ENCODE assay signal across 11 mouse cellular contexts in the genomic region with DNA sequence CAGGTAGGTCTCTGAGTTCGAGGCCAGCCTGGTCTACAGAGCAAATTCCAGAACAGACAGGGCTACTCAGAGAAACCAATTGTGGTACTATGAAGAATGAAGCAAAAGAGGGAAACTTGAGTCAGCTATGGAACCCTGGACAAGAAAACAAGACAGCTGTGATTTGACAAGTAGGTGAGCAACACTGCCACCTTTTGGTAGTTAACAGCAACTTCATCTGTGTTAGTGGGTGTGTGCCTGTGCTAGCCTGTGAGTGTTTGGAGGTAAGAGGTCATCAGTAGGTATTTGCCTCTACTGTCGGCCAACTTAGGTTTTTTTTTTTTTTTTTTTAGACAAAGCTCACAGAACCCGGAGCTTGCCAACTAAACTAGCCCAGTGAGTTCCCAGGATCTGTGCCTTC. TPM values are rescaled to one million over a fixed set of nuclear protein-coding genes. Genes with fewer than 3 reads are reported as not detected.
DNase-seq lines count a peak whose midpoint lies in the region; ATAC-seq and TF ChIP-seq lines count a peak whose summit lies in the region.
"Had no signal": no experiment of that assay in that cellular context is flagged by ENCODE, and none has a peak within 500 bp of the region (broad histone marks: within the 10 kb centered on the region; RNA-seq: fewer than 3 reads in every experiment).

No protein-coding gene starts in this region.

- no peaks in the 10 kb centered on the region for H3K27me3 ChIP-seq in intestine, postnatal 0 days (replicated peaks; ENCODE audit: control insufficient read depth, insufficient read depth, low read length)
- no peaks in the 10 kb centered on the region for H3K27me3 ChIP-seq in intestine, embryonic 16.5 days (replicated peaks; ENCODE audit: control insufficient read depth, insufficient read depth, low read length)

- H3K36me3 ChIP-seq in intestine, postnatal 0 days (ENCODE audit: control insufficient read depth, insufficient read depth), result no peaks in the 10 kb centered on the region
- no peaks in the 10 kb centered on the region for H3K36me3 ChIP-seq in intestine, embryonic 16.5 days (ENCODE audit: control insufficient read depth, insufficient read depth, low read length)

- H3K9me3 ChIP-seq in intestine, postnatal 0 days (ENCODE audit: control insufficient read depth), result no peaks in the 10 kb centered on the region
- no peaks in the 10 kb centered on the region for H3K9me3 ChIP-seq in intestine, embryonic 16.5 days (ENCODE audit: control insufficient read depth, low read length)
- H3K9me3 ChIP-seq: megakaryocyte, embryonic 14.5 days had no signal

- no peak overlapping the region for H3K4me2 ChIP-seq in intestine, postnatal 0 days (replicated peaks; ENCODE audit: low read depth)
- H3K4me2 ChIP-seq in intestine, embryonic 16.5 days (ENCODE audit: low read depth, low read length), result no peak overlapping the region

- ATAC-seq in intestine, postnatal 0 days, result no peak
- no peak for ATAC-seq in intestine, embryonic 16.5 days
- 0 out of 2 replicates have a peak, but pooled peaks have one; percentile 55 for ATAC-seq in erythroid progenitor cell, adult 5-6 weeks (replicated peaks; ENCODE audit: low FRiP score, poor library complexity, severe bottlenecking)

- no peak overlapping the region for H3K27ac ChIP-seq in intestine, postnatal 0 days (ENCODE audit: low read depth, low read length)
- no peak overlapping the region for H3K27ac ChIP-seq in intestine, embryonic 16.5 days (ENCODE audit: low read length)

- peak; percentile 81 for DNase-seq in 416B (ENCODE audit: low read depth)
- DNase-seq in NIH3T3 (ENCODE audit: low read depth), result peak; percentile 46
- no peak for DNase-seq in cerebellum, postnatal 36 days
- DNase-seq in layer of hippocampus, postnatal 36 days, result no peak
- DNase-seq in frontal cortex, postnatal 36 days (ENCODE audit: low spot score in 2 of 2), result no peak
- DNase-seq: adrenal gland, adult 8-10 months; kidney, postnatal 4 days had no signal

- 0 out of 2 replicates have a peak, but pooled peaks cover 6% of the 10 kb centered on the region for H3K4me1 ChIP-seq in intestine, postnatal 0 days (replicated peaks; ENCODE audit: control insufficient read depth, insufficient read depth, low read length)
- H3K4me1 ChIP-seq in intestine, embryonic 16.5 days (ENCODE audit: control insufficient read depth, insufficient read depth, low read length), result peaks cover 4% of the 10 kb centered on the region; the same call in 1 of the 2 replicates

- WGBS in intestine, postnatal 0 days, result 37% methylated on average over 3 of the region's 3 CpGs
- 31% methylated on average over 3 of the region's 3 CpGs for WGBS in intestine, embryonic 16.5 days

- H3K9ac ChIP-seq in intestine, postnatal 0 days (ENCODE audit: low read depth, low read length), result no peak overlapping the region
- no peak overlapping the region for H3K9ac ChIP-seq in intestine, embryonic 16.5 days (ENCODE audit: low read depth, low read length)

- H3K4me3 ChIP-seq in intestine, postnatal 0 days (ENCODE audit: low read depth, low read length), result no peak overlapping the region
- H3K4me3 ChIP-seq in intestine, embryonic 16.5 days (ENCODE audit: low read length), result no peak overlapping the region
- H3K4me3 ChIP-seq: megakaryocyte, embryonic 14.5 days had no signal

- TF ChIP-seq CTCF in intestine, postnatal 0 days (IDR thresholded peaks at IDR 0.05; ENCODE audit: low read depth), result peak; percentile 72

RNA-seq across cellular contexts. Expression of a gene that starts 2.2 kb away (rescaled TPM):
- polyA plus RNA-seq in intestine, postnatal 0 days (2015; fragmentation: Nextera tagmentation; extraction: Ambion mirVana), result not detected in 2 replicates
- polyA plus RNA-seq in intestine, embryonic 16.5 days (2015; fragmentation: Nextera tagmentation; extraction: Ambion mirVana), result not detected in 2 replicates
- total RNA-seq in erythroid progenitor cell, adult 5-6 weeks (2015; ENCODE audit: low replicate concordance), result not detected in 2 replicates
- total RNA-seq in erythroid progenitor cell, adult 5-6 weeks (2017; ENCODE audit: low replicate concordance), result not detected in 2 replicates
- not detected for total RNA-seq in layer of hippocampus, postnatal 36 days (2021)

RNA-seq across cellular contexts. Expression of a gene that starts 4.4 kb away (rescaled TPM):
- polyA plus RNA-seq in intestine, postnatal 0 days (2015; fragmentation: Nextera tagmentation; extraction: Ambion mirVana), result 38.3 and 38.7 TPM in 2 replicates
- polyA plus RNA-seq in intestine, embryonic 16.5 days (2015; fragmentation: Nextera tagmentation; extraction: Ambion mirVana), result 33.7 and 39.4 TPM in 2 replicates
- 49.9 and 51.5 TPM in 2 replicates for total RNA-seq in erythroid progenitor cell, adult 5-6 weeks (2015; ENCODE audit: low replicate concordance)
- 45.6 and 50.1 TPM in 2 replicates for total RNA-seq in erythroid progenitor cell, adult 5-6 weeks (2017; ENCODE audit: low replicate concordance)
- total RNA-seq in layer of hippocampus, postnatal 36 days (2021), result 1 to 10 TPM; 4.7 to 5.0 TPM

RNA-seq across cellular contexts. Expression of a gene that starts 19.1 kb away (rescaled TPM):
- polyA plus RNA-seq in intestine, postnatal 0 days (2015; fragmentation: Nextera tagmentation; extraction: Ambion mirVana), result 87.8 and 88.9 TPM in 2 replicates
- polyA plus RNA-seq in intestine, embryonic 16.5 days (2015; fragmentation: Nextera tagmentation; extraction: Ambion mirVana), result 93.8 and 95.7 TPM in 2 replicates
- 35.0 and 44.9 TPM in 2 replicates for total RNA-seq in erythroid progenitor cell, adult 5-6 weeks (2015; ENCODE audit: low replicate concordance)
- total RNA-seq in erythroid progenitor cell, adult 5-6 weeks (2017; ENCODE audit: low replicate concordance), result 11.4 and 26.3 TPM in 2 replicates
- total RNA-seq in layer of hippocampus, postnatal 36 days (2021), result 10 to 100 TPM; 72.4 to 76.0 TPM

RNA-seq across cellular contexts. Expression of a gene that starts 29.5 kb away (rescaled TPM):
- 4.6 and 6.0 TPM in 2 replicates for polyA plus RNA-seq in intestine, postnatal 0 days (2015; fragmentation: Nextera tagmentation; extraction: Ambion mirVana)
- polyA plus RNA-seq in intestine, embryonic 16.5 days (2015; fragmentation: Nextera tagmentation; extraction: Ambion mirVana), result 4.7 and 4.8 TPM in 2 replicates
- total RNA-seq in erythroid progenitor cell, adult 5-6 weeks (2015; ENCODE audit: low replicate concordance), result not detected in 2 replicates
- not detected in 2 replicates for total RNA-seq in erythroid progenitor cell, adult 5-6 weeks (2017; ENCODE audit: low replicate concordance)
- total RNA-seq in layer of hippocampus, postnatal 36 days (2021), result not detected

RNA-seq across cellular contexts. Expression of a gene that starts 33.6 kb away (rescaled TPM):
- polyA plus RNA-seq in intestine, postnatal 0 days (2015; fragmentation: Nextera tagmentation; extraction: Ambion mirVana), result not detected in 2 replicates
- polyA plus RNA-seq in intestine, embryonic 16.5 days (2015; fragmentation: Nextera tagmentation; extraction: Ambion mirVana), result not detected in 2 replicates
- total RNA-seq in erythroid progenitor cell, adult 5-6 weeks (2015; ENCODE audit: low replicate concordance), result not detected in 2 replicates
- total RNA-seq in erythroid progenitor cell, adult 5-6 weeks (2017; ENCODE audit: low replicate concordance), result not detected in 2 replicates
- not detected for total RNA-seq in layer of hippocampus, postnatal 36 days (2021)
- total RNA-seq: adrenal gland, adult 8-10 months had no signal

Comparison
In these comparisons a context has a peak if more than half of its experiments do, and no peak if none do; other contexts are left out.
1. DNase-seq: peak in 416B (single experiment) and NIH3T3 (single experiment); none in cerebellum, postnatal 36 days (0 of 2), layer of hippocampus, postnatal 36 days (0 of 2) and frontal cortex, postnatal 36 days (0 of 2).
2. RNA of a gene that starts 4.4 kb away (total RNA-seq): 45.6 to 51.5 TPM in erythroid progenitor cell, adult 5-6 weeks; 4.7 to 5.0 TPM in layer of hippocampus, postnatal 36 days; every median in the first group is over 4 times any median in the second.